Mouse (Mus musculus) liver, adult 2 months (tissue): ENCODE measurements at regions not wholly inside any gene's neighbourhood (a gene's known extent, or its start where the extent isn't known, plus 50 kb on each side); places are given as distances from the start of the nearest gene placed in this dataset.
"Not testable (repeated sequence)": the region's sequence is repeated elsewhere in the genome, so short reads cannot be mapped to it uniquely, and the experiment has no call there.

Source experiments
- CTCF ChIP-seq: fragments of 200-500 bp; IDR thresholded peaks from 2 replicates; pipeline ENCODE4 v1.5.1; 2011; ENCODE audit warnings: low read depth, low read length, control low read depth
- POLR2A ChIP-seq: fragments of 200-500 bp; IDR thresholded peaks from 2 replicates; pipeline ENCODE4 v1.6.1; 2011; ENCODE audit warnings: low read length, control low read depth; ENCODE audit not compliant: insufficient read depth; ENCODE audit errors: extremely low read depth

- not testable (repeated sequence) for TF ChIP-seq POLR2A, CTCF
Observed at GRCm38 (mm10) chr6:73519894-73520293, 50.4 kb upstream of the 4931417E11Rik start.
